Mouse (Mus musculus): ENCODE results near the gene Abhd17c. TPM values are rescaled to one million over a fixed set of nuclear protein-coding genes. Genes with fewer than 3 reads are reported as not detected.
A peak's percentile ranks its signal among the peaks of the same experiment; 100 is the strongest.

Abhd17c gene
- polyA plus RNA-seq, 1 experiment from 2014 or later, result 59.3 TPM

DNA sequence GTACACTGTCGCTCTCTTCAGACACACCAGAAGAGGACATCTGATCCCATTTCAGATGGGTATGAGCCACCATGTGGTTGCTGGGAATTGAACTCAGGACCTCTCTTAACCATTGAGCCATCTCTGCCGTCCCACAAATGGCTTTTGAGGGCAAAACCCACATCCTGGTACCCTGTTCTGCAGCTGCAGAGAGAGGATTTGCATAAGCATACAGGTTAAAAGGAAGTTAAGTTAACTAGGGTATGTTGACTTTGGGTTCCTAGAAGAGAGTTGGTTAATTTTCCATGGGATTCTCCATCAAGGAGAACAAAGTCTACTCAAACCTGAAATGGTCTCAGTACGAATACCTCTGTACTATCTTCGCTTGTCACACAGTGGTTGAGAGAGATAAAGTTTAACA is 13.2 kb upstream of the Abhd17c start:
- H3K4me2 ChIP-seq (ENCODE audit: low read depth), result no peak overlapping the region
- no peak overlapping the region for H3K27ac ChIP-seq (ENCODE audit: low read depth, low read length)
- H3K4me1 ChIP-seq (ENCODE audit: control insufficient read depth, insufficient read depth, low read length), result no peaks in the 10 kb centered on the region
- no peak overlapping the region for H3K9ac ChIP-seq (ENCODE audit: low read length)
- DNase-seq (ENCODE audit: low spot score) (no peak), ATAC-seq (ENCODE audit: insufficient read depth, low FRiP score, low TSS enrichment) (no peak)
- no peaks in the 10 kb centered on the region for H3K36me3 ChIP-seq (ENCODE audit: control insufficient read depth, insufficient read depth, low read length)
- WGBS, result 87% methylated on average over 4 of the region's 4 CpGs
- no peaks in the 10 kb centered on the region for H3K9me3 ChIP-seq (ENCODE audit: control insufficient read depth, low read length)
- H3K27me3 ChIP-seq (ENCODE audit: control insufficient read depth, insufficient read depth, low read length), result no peaks in the 10 kb centered on the region
- no peak overlapping the region for H3K4me3 ChIP-seq (ENCODE audit: low read depth, low read length)

DNA sequence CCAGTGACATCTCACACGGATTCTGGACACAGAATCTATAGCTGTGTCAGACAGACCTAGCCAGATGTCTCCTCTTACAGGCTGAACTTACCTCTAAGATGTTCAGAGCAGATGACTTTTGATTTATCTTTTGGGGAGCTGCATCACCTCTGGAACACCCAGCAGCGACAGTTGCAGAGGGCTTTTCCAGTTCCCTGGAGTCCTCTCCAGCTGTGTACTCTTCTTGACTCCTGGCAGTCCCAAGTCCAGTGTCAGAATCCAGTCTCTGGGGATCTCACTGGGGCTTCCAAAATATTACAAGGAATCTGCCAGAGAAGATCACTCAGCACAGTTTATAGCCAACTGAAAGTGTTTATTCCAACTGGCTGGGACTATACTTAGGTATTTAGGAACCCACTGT is 12.7 kb upstream of the Abhd17c start:
- no peak for ATAC-seq (ENCODE audit: insufficient read depth, low FRiP score, low TSS enrichment)
- Histone ChIP-seq H3K36me3 (ENCODE audit: control insufficient read depth, insufficient read depth, low read length) (no peaks in the 10 kb centered on the region), H3K4me1 (ENCODE audit: control insufficient read depth, insufficient read depth, low read length) (no peaks in the 10 kb centered on the region), H3K9ac (ENCODE audit: low read length) (no peak overlapping the region), H3K4me3 (ENCODE audit: low read depth, low read length) (no peak overlapping the region), H3K9me3 (ENCODE audit: control insufficient read depth, low read length) (no peaks in the 10 kb centered on the region), H3K27ac (ENCODE audit: low read depth, low read length) (no peak overlapping the region), H3K27me3 (ENCODE audit: control insufficient read depth, insufficient read depth, low read length) (no peaks in the 10 kb centered on the region), H3K4me2 (ENCODE audit: low read depth) (no peak overlapping the region)
- WGBS, result 65% methylated on average over 2 of the region's 2 CpGs
- DNase-seq (ENCODE audit: low spot score), result no peak

- WGBS, result 77% methylated on average over 4 of the region's 4 CpGs
- no peak overlapping the region for H3K27ac ChIP-seq (ENCODE audit: low read depth, low read length)
- no peaks in the 10 kb centered on the region for H3K9me3 ChIP-seq (ENCODE audit: control insufficient read depth, low read length)
- DNase-seq (ENCODE audit: low spot score) (no peak), ATAC-seq (ENCODE audit: insufficient read depth, low FRiP score, low TSS enrichment) (no peak)
- no peak overlapping the region for H3K4me2 ChIP-seq (ENCODE audit: low read depth)
- no peak overlapping the region for H3K9ac ChIP-seq (ENCODE audit: low read length)
- no peak overlapping the region for H3K4me3 ChIP-seq (ENCODE audit: low read depth, low read length)
- no peaks in the 10 kb centered on the region for H3K36me3 ChIP-seq (ENCODE audit: control insufficient read depth, insufficient read depth, low read length)
- no peaks in the 10 kb centered on the region for H3K4me1 ChIP-seq (ENCODE audit: control insufficient read depth, insufficient read depth, low read length)
- H3K27me3 ChIP-seq (ENCODE audit: control insufficient read depth, insufficient read depth, low read length), result no peaks in the 10 kb centered on the region
Measured at GRCm38 (mm10) chr7:84163585-84163984, 11.9 kb upstream of the Abhd17c start.

GRCm38 (mm10) chr7:84159414-84159813 is 7.7 kb upstream of the Abhd17c start:
- no peak overlapping the region for H3K4me2 ChIP-seq (ENCODE audit: low read depth)
- DNase-seq (ENCODE audit: low spot score), result no peak
- no peak for ATAC-seq (ENCODE audit: insufficient read depth, low FRiP score, low TSS enrichment)
- no peaks in the 10 kb centered on the region for H3K36me3 ChIP-seq (ENCODE audit: control insufficient read depth, insufficient read depth, low read length)
- H3K4me3 ChIP-seq (ENCODE audit: low read depth, low read length), result no peak overlapping the region
- no peaks in the 10 kb centered on the region for H3K4me1 ChIP-seq (ENCODE audit: control insufficient read depth, insufficient read depth, low read length)
- no peaks in the 10 kb centered on the region for H3K9me3 ChIP-seq (ENCODE audit: control insufficient read depth, low read length)
- no peak overlapping the region for H3K9ac ChIP-seq (ENCODE audit: low read length)
- H3K27me3 ChIP-seq (ENCODE audit: control insufficient read depth, insufficient read depth, low read length), result no peaks in the 10 kb centered on the region
- H3K27ac ChIP-seq (ENCODE audit: low read depth, low read length), result no peak overlapping the region
- 89% methylated on average over 2 of the region's 2 CpGs for WGBS

GRCm38 (mm10) chr7:84153821-84154220 is 2.1 kb upstream of the Abhd17c start:
- Histone ChIP-seq H3K4me1 (ENCODE audit: control insufficient read depth, insufficient read depth, low read length) (peaks cover 16% of the 10 kb centered on the region), H3K27ac (ENCODE audit: low read depth, low read length) (no peak overlapping the region), H3K4me3 (ENCODE audit: low read depth, low read length) (no peak overlapping the region), H3K9me3 (ENCODE audit: control insufficient read depth, low read length) (no peaks in the 10 kb centered on the region), H3K9ac (ENCODE audit: low read length) (no peak overlapping the region), H3K4me2 (ENCODE audit: low read depth) (no peak overlapping the region), H3K36me3 (ENCODE audit: control insufficient read depth, insufficient read depth, low read length) (no peaks in the 10 kb centered on the region), H3K27me3 (ENCODE audit: control insufficient read depth, insufficient read depth, low read length) (no peaks in the 10 kb centered on the region)
- no peak for ATAC-seq (ENCODE audit: insufficient read depth, low FRiP score, low TSS enrichment)
- 84% methylated on average over 4 of the region's 4 CpGs for WGBS
- no peak for DNase-seq (ENCODE audit: low spot score)

DNA sequence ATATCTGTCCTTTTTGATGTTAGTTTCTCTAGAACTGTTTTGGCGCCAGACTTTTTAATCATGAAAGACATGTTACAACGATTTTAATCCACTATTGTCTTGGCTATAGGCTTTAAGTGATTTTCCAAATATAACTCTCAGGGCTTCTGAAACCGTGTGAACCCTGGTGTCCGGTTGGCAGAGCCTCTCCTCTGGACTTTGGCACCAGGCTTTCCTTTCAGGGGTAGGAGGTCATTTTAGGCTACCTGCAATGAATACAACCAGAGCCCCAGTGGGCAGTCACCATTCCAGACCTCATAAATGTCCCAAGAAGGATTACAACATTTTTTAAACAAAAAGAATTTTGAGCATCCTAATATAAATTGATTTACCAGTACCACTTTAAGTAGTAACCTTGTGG is 1.1 kb upstream of the Abhd17c start:
- 76% methylated on average over 4 of the region's 4 CpGs for WGBS
- Histone ChIP-seq H3K27ac (ENCODE audit: low read depth, low read length) (no peak overlapping the region), H3K4me3 (ENCODE audit: low read depth, low read length) (no peak overlapping the region; the same call in 1 of the 2 replicates), H3K9ac (ENCODE audit: low read length) (no peak overlapping the region), H3K36me3 (ENCODE audit: control insufficient read depth, insufficient read depth, low read length) (no peaks in the 10 kb centered on the region), H3K9me3 (ENCODE audit: control insufficient read depth, low read length) (no peaks in the 10 kb centered on the region), H3K27me3 (ENCODE audit: control insufficient read depth, insufficient read depth, low read length) (no peaks in the 10 kb centered on the region), H3K4me2 (ENCODE audit: low read depth) (no peak overlapping the region), H3K4me1 (ENCODE audit: control insufficient read depth, insufficient read depth, low read length) (peaks cover 19% of the 10 kb centered on the region)
- ATAC-seq (ENCODE audit: insufficient read depth, low FRiP score, low TSS enrichment) (no peak), DNase-seq (ENCODE audit: low spot score) (no peak)

- H3K9ac ChIP-seq (ENCODE audit: low read length), result no peak overlapping the region
- H3K27ac ChIP-seq (ENCODE audit: low read depth, low read length), result no peak overlapping the region
- DNase-seq (ENCODE audit: low spot score) (no peak), ATAC-seq (ENCODE audit: insufficient read depth, low FRiP score, low TSS enrichment) (peak; percentile 8; the same call in 1 of the 2 replicates)
- H3K4me2 ChIP-seq (ENCODE audit: low read depth), result peak overlapping the region; percentile 7
- H3K4me3 ChIP-seq (ENCODE audit: low read depth, low read length), result peak overlapping the region; percentile 80
- H3K4me1 ChIP-seq (ENCODE audit: control insufficient read depth, insufficient read depth, low read length), result peaks cover 19% of the 10 kb centered on the region
- WGBS, result 40% methylated on average over 6 of the region's 6 CpGs
- no peaks in the 10 kb centered on the region for H3K36me3 ChIP-seq (ENCODE audit: control insufficient read depth, insufficient read depth, low read length)
- H3K9me3 ChIP-seq (ENCODE audit: control insufficient read depth, low read length), result no peaks in the 10 kb centered on the region
- no peaks in the 10 kb centered on the region for H3K27me3 ChIP-seq (ENCODE audit: control insufficient read depth, insufficient read depth, low read length)
Measured at GRCm38 (mm10) chr7:84152374-84152773, 681 bp upstream of the Abhd17c start.

DNA sequence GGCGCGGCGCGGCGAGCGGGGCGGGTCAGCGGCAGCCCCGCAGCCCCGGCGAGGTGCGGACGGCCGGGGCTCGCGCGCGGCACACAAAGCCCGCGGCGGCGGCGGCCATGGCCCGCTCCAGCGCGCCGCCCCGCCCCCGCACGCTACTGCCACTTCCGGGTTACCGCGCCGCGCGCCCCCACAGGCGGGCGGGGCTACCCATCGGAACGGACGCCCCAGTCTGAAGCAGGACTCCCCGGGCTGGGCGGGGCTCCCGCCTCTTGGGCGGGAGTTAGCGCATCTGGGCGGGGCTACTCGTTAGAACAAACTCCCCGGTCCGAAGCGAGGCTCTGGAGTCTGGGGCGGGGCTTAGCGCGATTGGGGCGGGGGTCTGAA is 254 bp upstream of the Abhd17c start:
- no peaks in the 10 kb centered on the region for H3K9me3 ChIP-seq (ENCODE audit: control insufficient read depth, low read length)
- DNase-seq (ENCODE audit: low spot score) (peak; percentile 98), ATAC-seq (ENCODE audit: insufficient read depth, low FRiP score, low TSS enrichment) (peak; percentile 94)
- H3K4me2 ChIP-seq (ENCODE audit: low read depth), result peak overlapping the region; percentile 93
- 0% methylated on average over 21 of the region's 55 CpGs for WGBS
- H3K27me3 ChIP-seq (ENCODE audit: control insufficient read depth, insufficient read depth, low read length), result no peaks in the 10 kb centered on the region
- no peaks in the 10 kb centered on the region for H3K36me3 ChIP-seq (ENCODE audit: control insufficient read depth, insufficient read depth, low read length)
- peaks cover 19% of the 10 kb centered on the region for H3K4me1 ChIP-seq (ENCODE audit: control insufficient read depth, insufficient read depth, low read length)
- peak overlapping the region; percentile 88 for H3K9ac ChIP-seq (ENCODE audit: low read length)
- H3K4me3 ChIP-seq (ENCODE audit: low read depth, low read length), result peak overlapping the region; percentile 80
- H3K27ac ChIP-seq (ENCODE audit: low read depth, low read length), result peak overlapping the region; percentile 82

DNA sequence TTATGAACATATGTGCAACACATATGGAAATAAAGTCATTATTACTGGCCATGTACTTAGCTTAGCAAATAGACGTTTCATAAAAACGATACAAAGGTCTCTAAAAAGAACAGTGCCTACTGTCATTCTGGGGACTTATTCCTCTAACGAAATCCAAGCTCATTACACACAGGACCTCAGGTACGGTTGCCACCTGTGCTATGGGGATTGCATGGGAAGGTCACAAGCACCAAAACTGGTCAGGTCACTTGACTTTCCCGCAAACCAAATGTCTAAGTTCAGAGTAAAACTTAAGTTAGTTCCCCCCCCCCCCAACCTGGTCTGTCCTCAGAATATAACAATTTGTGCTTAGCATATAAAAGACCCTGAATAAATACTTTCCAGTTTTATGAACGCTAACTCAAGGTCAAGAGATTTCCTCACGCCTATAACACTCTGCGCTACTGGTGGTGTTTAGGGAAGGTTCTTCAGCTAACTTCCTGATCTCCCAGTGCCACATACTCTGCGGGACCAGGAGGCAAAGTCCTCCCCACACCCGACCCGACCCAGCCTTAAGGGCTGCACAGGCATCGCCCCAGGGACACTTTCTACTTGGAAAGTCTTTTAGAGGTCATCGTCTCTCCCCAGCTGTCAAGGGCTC is 1.2 kb downstream of the Abhd17c start:
- H3K27me3 ChIP-seq (ENCODE audit: control insufficient read depth, insufficient read depth, low read length), result no peaks in the 10 kb centered on the region
- no peaks in the 10 kb centered on the region for H3K9me3 ChIP-seq (ENCODE audit: control insufficient read depth, low read length)
- H3K4me3 ChIP-seq (ENCODE audit: low read depth, low read length), result peak overlapping the region; percentile 80
- WGBS, result 9% methylated on average over 13 of the region's 13 CpGs
- no peak overlapping the region for H3K27ac ChIP-seq (ENCODE audit: low read depth, low read length)
- H3K36me3 ChIP-seq (ENCODE audit: control insufficient read depth, insufficient read depth, low read length), result no peaks in the 10 kb centered on the region
- peak overlapping the region; percentile 93 for H3K4me2 ChIP-seq (ENCODE audit: low read depth)
- H3K9ac ChIP-seq (ENCODE audit: low read length), result peak overlapping the region; percentile 88
- no peak for ATAC-seq (ENCODE audit: insufficient read depth, low FRiP score, low TSS enrichment)
- peaks cover 19% of the 10 kb centered on the region for H3K4me1 ChIP-seq (ENCODE audit: control insufficient read depth, insufficient read depth, low read length)
- no peak for DNase-seq (ENCODE audit: low spot score)
